Mouse (Mus musculus) embryonic facial prominence, embryonic 14.5 days (tissue): ENCODE measurements at regions not wholly inside any gene's neighbourhood (a gene's known extent, or its start where the extent isn't known, plus 50 kb on each side); places are given as distances from the start of the nearest gene placed in this dataset.

Experiments
- ATAC-seq: fragments of 200-750 bp; cut with Nextera tagmentation; 2 replicates; pipeline ENCODE4 v1.8.0; 2017; ENCODE audit warnings: low read depth, moderate number of reproducible peaks, moderate TSS enrichment
- DNase-seq: peaks from one replicate; pipeline ENCODE4 v3.0.0-alpha.2; 2015; ENCODE audit warnings: low spot score
- H3K27ac ChIP-seq: fragments of 300-500 bp; sonication (generic); replicated peaks from 2 replicates; pipeline ENCODE4 v1.5.1; 2014; ENCODE audit warnings: low read depth, mild to moderate bottlenecking, low read length, moderate library complexity
- H3K27me3 ChIP-seq: fragments of 300-500 bp; sonication (generic); replicated peaks from 2 replicates; pipeline ENCODE4 v1.6.1; 2014; ENCODE audit warnings: low read length; ENCODE audit not compliant: control insufficient read depth, insufficient read depth
- H3K36me3 ChIP-seq: fragments of 300-500 bp; sonication (generic); 2 replicates; pipeline ENCODE4 v1.6.1; 2014; ENCODE audit warnings: low read length, mixed read lengths; ENCODE audit not compliant: control insufficient read depth, insufficient read depth
- H3K4me1 ChIP-seq: fragments of 300-500 bp; sonication (generic); 2 replicates; pipeline ENCODE4 v1.6.1; 2014; ENCODE audit warnings: antibody characterized with exemption, low read length; ENCODE audit not compliant: control insufficient read depth, insufficient read depth
- H3K4me2 ChIP-seq: fragments of 300-500 bp; sonication (generic); 2 replicates; pipeline ENCODE4 v1.6.1; 2014; ENCODE audit warnings: low read depth, mild to moderate bottlenecking, low read length, moderate library complexity, mixed read lengths
- H3K4me3 ChIP-seq: fragments of 300-500 bp; sonication (generic); 2 replicates; pipeline ENCODE4 v1.5.1; 2014; ENCODE audit warnings: low read depth, mild to moderate bottlenecking, low read length
- H3K9ac ChIP-seq: fragments of 300-500 bp; sonication (generic); 2 replicates; pipeline ENCODE4 v1.6.1; 2014; ENCODE audit warnings: low read depth, mild to moderate bottlenecking, low read length, moderate library complexity, mixed read lengths
- H3K9me3 ChIP-seq: fragments of 300-500 bp; sonication (generic); 2 replicates; pipeline ENCODE4 v1.6.1; 2016; ENCODE audit warnings: low read length; ENCODE audit not compliant: control insufficient read depth
- WGBS: fragments of 180-500 bp; shearing (Covaris S2); extraction: QIAGEN DNeasy Blood & Tissue Kit; methylation state at CpG from one replicate; pipeline ENCODE4 v1.1.7; 2014; 5-methylcytosine and 5-hydroxymethylcytosine counted together

DNA sequence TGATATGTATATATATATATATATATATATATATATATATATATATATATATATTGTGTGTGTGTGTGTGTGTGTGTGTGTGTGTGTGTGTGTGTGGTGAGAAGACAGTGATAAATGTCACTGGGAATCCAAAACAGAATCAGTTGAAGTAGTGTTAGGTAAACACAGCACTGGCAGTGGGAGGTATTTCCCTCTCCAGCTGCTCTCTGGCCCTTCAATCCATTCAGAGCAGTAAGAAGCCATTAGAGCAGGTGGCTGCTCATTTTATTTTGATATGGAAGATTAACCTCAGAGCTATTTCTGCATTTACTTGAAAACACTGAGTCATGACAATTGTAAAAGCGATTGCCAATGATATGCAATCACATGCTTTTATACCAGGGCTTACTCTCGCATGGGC is 2350.1 kb upstream of the Pcdh20 start:
- H3K36me3 ChIP-seq, result no peaks in the 10 kb centered on the region
- no peaks in the 10 kb centered on the region for H3K4me1 ChIP-seq
- ATAC-seq, result no peak
- H3K27me3 ChIP-seq, result no peaks in the 10 kb centered on the region
- H3K9me3 ChIP-seq, result no peaks in the 10 kb centered on the region
- 65% methylated on average over 2 of the region's 2 CpGs for WGBS
- H3K27ac ChIP-seq, result no peak overlapping the region
- DNase-seq, result no peak
- H3K9ac ChIP-seq, result no peak overlapping the region
- no peak overlapping the region for H3K4me2 ChIP-seq
- no peak overlapping the region for H3K4me3 ChIP-seq

GRCm38 (mm10) chr14:90810223-90810622 is 2339.0 kb upstream of the Pcdh20 start:
- H3K4me3 ChIP-seq, result no peak overlapping the region
- H3K4me1 ChIP-seq, result no peaks in the 10 kb centered on the region
- H3K27me3 ChIP-seq, result no peaks in the 10 kb centered on the region
- H3K9me3 ChIP-seq, result no peaks in the 10 kb centered on the region
- ATAC-seq (no peak), DNase-seq (peak; percentile 32)
- H3K27ac ChIP-seq, result no peak overlapping the region
- no peak overlapping the region for H3K9ac ChIP-seq
- H3K4me2 ChIP-seq, result no peak overlapping the region
- H3K36me3 ChIP-seq, result no peaks in the 10 kb centered on the region

DNA sequence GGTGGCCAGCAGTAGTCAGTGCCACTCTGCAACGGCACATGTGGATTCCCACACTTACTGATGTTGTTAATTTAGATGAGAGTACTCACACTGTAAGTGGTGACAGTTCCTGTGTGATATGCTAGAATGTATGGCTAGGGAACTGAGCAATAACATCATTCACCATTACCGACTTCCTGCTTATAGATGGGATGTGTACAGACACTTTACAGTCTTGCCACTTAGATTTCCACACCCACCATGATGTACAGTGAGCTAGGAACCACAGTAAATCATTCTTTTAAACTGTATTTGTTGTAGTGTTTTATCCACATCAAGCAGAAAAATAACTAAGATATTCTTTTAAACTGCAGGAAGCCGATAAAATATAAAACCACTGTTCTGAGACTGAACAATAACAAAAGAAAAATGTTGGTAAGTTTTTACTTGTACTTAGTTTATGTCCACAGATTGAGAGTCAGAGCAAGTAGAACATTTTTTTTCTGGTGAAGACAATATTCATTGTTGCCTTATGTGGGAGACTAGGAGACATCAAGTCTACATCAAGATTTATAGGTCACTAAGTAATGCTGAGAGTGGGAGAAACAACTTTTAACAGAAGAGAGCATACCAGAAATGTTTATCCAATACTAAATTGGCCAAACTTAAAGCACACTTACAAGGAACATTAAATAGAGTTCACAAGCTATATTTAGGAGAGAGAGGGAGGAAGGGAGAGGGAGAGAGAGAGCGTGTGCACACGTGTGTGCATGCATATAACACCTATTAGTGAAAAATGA is 2318.7 kb upstream of the Pcdh20 start:
- DNase-seq, result no peak
- H3K9me3 ChIP-seq, result no peaks in the 10 kb centered on the region
- no peak overlapping the region for H3K27ac ChIP-seq
- H3K4me1 ChIP-seq, result no peaks in the 10 kb centered on the region
- no peak overlapping the region for H3K4me3 ChIP-seq
- H3K4me2 ChIP-seq, result no peak overlapping the region
- no peak overlapping the region for H3K9ac ChIP-seq
- 86% methylated on average over 5 of the region's 5 CpGs for WGBS
- no peaks in the 10 kb centered on the region for H3K36me3 ChIP-seq
- no peaks in the 10 kb centered on the region for H3K27me3 ChIP-seq
- no peak for ATAC-seq
